Mouse (Mus musculus): ENCODE measurements around the gene Fam53a. TPM values are rescaled to one million over a fixed set of nuclear protein-coding genes. Genes with fewer than 3 reads are reported as not detected.

The Fam53a gene
- polyA plus RNA-seq, 1 experiment from 2014 or later, result 47.8 TPM

GRCm38 (mm10) chr5:33628820-33629300 is 575 bp downstream of the Fam53a start:
- Histone ChIP-seq H3K27ac (replicated peaks) (peak overlapping the region; percentile 92), H3K36me3 (no peaks in the 10 kb centered on the region)
- ATAC-seq (replicated peaks), result no peak

DNA sequence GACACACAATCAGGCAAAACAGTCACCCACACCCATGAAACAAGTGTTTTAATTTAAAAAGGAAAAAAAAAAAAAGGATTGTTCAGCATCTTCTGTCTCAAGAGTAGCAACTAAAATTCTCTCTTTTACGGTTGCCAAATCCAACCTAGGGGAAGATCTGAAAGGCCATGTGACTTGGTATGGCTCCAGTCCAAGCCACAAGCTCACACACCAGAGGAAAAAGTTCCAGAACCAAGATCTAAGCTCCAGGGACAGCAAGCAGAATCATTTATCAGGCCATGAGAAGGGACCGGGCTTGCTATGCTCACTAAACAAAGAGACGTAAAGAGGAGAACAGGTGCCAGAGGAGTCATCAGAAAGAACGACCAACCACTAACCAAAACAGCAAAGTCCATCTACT is 1.5 kb downstream of the Fam53a start:
- Histone ChIP-seq H3K4me2 (replicated peaks) (peak overlapping the region; percentile 78), H3K4me3 (peak overlapping the region; percentile 85), H3K27me3 (no peaks in the 10 kb centered on the region), H3K27ac (replicated peaks) (no peak overlapping the region), H3K9me3 (no peaks in the 10 kb centered on the region), H3K36me3 (no peaks in the 10 kb centered on the region), H3K4me1 (peaks cover 20% of the 10 kb centered on the region), H3K9ac (replicated peaks) (no peak overlapping the region; the same call in 1 of the 2 replicates)
- WGBS, result 40% methylated on average over 4 of the region's 4 CpGs
- no peak for ATAC-seq (replicated peaks)

More at GRCm38 (mm10) chr5:33628820-33629300, 575 bp downstream of the Fam53a start:
- Histone ChIP-seq H3K27me3 (no peaks in the 10 kb centered on the region), H3K4me3 (peak overlapping the region; percentile 85), H3K9ac (replicated peaks) (peak overlapping the region; percentile 75), H3K4me2 (replicated peaks) (peak overlapping the region; percentile 78), H3K9me3 (no peaks in the 10 kb centered on the region), H3K4me1 (peaks cover 20% of the 10 kb centered on the region)
- under 1% methylated on average over 24 of the region's 24 CpGs for WGBS

DNA sequence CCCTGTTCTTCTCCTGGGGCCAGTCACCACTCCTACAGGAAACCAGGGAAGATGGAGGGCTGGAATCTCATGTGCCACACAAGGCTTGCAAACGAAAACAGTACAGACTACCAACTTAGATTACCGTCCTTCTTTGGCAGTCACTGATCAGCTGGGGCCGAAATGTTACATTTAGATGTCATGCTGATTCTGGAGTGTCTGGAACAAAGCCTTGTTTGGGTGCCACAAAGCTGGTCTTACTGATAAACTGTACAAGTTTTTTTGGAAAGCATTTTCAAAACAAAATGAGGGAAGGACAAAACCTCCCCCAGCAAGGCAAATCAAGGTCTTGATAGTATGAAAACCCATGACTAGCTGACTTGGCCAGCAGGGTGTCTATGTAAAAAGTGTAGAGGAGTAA is 5.7 kb downstream of the Fam53a start:
- H3K4me3 ChIP-seq, result no peak overlapping the region
- H3K36me3 ChIP-seq, result no peaks in the 10 kb centered on the region
- ATAC-seq (replicated peaks), result no peak
- no peak overlapping the region for H3K4me2 ChIP-seq (replicated peaks)
- no peaks in the 10 kb centered on the region for H3K27me3 ChIP-seq
- H3K4me1 ChIP-seq, result peaks cover 11% of the 10 kb centered on the region
- H3K27ac ChIP-seq (replicated peaks), result no peak overlapping the region
- no peaks in the 10 kb centered on the region for H3K9me3 ChIP-seq
- WGBS, result 84% methylated on average over 3 of the region's 3 CpGs
- H3K9ac ChIP-seq (replicated peaks), result no peak overlapping the region

DNA sequence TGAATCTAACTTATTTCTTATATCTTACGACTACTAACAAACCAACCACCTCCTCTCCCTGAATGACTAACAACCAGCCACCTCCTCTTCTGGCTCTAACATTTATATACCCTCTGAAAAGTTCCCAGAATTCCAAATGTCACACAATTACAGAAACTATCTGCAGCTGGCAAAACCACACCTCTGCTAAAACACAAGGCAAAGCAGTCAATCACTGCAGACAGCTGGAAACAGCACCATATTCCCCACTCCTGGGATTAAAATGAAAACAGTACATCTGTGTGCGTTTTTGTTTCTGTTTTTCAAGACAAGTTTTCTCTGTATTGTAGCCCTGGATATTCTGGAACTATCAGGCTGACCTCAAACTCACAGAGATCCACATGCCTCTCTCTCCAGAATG is 6.8 kb downstream of the Fam53a start:
- Histone ChIP-seq H3K9me3 (no peaks in the 10 kb centered on the region), H3K27me3 (no peaks in the 10 kb centered on the region), H3K36me3 (no peaks in the 10 kb centered on the region), H3K4me3 (no peak overlapping the region), H3K9ac (replicated peaks) (no peak overlapping the region), H3K4me1 (no peaks in the 10 kb centered on the region), H3K27ac (replicated peaks) (no peak overlapping the region), H3K4me2 (replicated peaks) (no peak overlapping the region)
- WGBS, result 95% methylated on average over 2 of the region's 2 CpGs
- no peak for ATAC-seq (replicated peaks)

GRCm38 (mm10) chr5:33614391-33614790 is 15.0 kb downstream of the Fam53a start:
- no peak for ATAC-seq (replicated peaks)
- H3K4me1 ChIP-seq, result no peaks in the 10 kb centered on the region
- no peak overlapping the region for H3K4me3 ChIP-seq
- H3K4me2 ChIP-seq (replicated peaks), result no peak overlapping the region
- no peak overlapping the region for H3K9ac ChIP-seq (replicated peaks)
- H3K27ac ChIP-seq (replicated peaks), result no peak overlapping the region
- no peaks in the 10 kb centered on the region for H3K27me3 ChIP-seq
- 86% methylated on average over 6 of the region's 6 CpGs for WGBS
- peaks cover 10% of the 10 kb centered on the region; the same call in 1 of the 2 replicates for H3K36me3 ChIP-seq
- no peaks in the 10 kb centered on the region for H3K9me3 ChIP-seq

- Histone ChIP-seq H3K4me1 (no peaks in the 10 kb centered on the region), H3K36me3 (peaks cover 25% of the 10 kb centered on the region), H3K9ac (replicated peaks) (no peak overlapping the region), H3K27ac (replicated peaks) (no peak overlapping the region), H3K4me3 (no peak overlapping the region), H3K4me2 (replicated peaks) (no peak overlapping the region), H3K27me3 (no peaks in the 10 kb centered on the region), H3K9me3 (no peaks in the 10 kb centered on the region)
- no peak for ATAC-seq (replicated peaks)
- WGBS, result 90% methylated on average over 1 of the region's 1 CpGs
These were observed 17.6 kb downstream of the Fam53a start for GRCm38 (mm10) chr5:33611795-33612194.

DNA sequence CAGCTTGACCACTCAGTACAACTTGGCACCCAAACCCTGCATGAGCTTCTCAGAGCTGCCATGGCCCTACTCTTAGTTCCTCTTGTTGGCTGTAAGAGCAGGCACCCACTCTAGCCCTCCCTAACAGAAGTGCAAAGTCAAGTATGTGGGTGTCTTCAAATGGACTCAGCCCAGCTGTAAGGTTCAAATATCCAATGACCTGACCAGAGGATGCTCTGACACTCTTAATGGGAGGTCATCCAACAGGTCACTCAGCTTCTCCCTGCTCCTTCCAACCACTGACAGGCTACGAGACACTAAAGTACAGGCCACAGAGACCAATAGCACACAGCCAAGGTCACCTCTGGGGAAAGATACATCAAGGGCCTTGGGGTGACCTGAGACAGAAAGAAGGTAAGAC is 20.2 kb downstream of the Fam53a start:
- H3K9me3 ChIP-seq, result no peaks in the 10 kb centered on the region
- no peak overlapping the region for H3K27ac ChIP-seq (replicated peaks)
- no peak overlapping the region for H3K4me2 ChIP-seq (replicated peaks)
- H3K36me3 ChIP-seq, result peaks cover 23% of the 10 kb centered on the region
- 90% methylated on average over 1 of the region's 1 CpGs for WGBS
- ATAC-seq (replicated peaks), result no peak
- no peak overlapping the region for H3K9ac ChIP-seq (replicated peaks)
- H3K4me3 ChIP-seq, result no peak overlapping the region
- H3K27me3 ChIP-seq, result no peaks in the 10 kb centered on the region
- no peaks in the 10 kb centered on the region for H3K4me1 ChIP-seq

GRCm38 (mm10) chr5:33607434-33607833 is 22.0 kb downstream of the Fam53a start:
- Histone ChIP-seq H3K9ac (replicated peaks) (no peak overlapping the region), H3K36me3 (peaks cover 22% of the 10 kb centered on the region), H3K4me3 (no peak overlapping the region), H3K27me3 (no peaks in the 10 kb centered on the region), H3K27ac (replicated peaks) (no peak overlapping the region), H3K9me3 (no peaks in the 10 kb centered on the region), H3K4me2 (replicated peaks) (no peak overlapping the region), H3K4me1 (no peaks in the 10 kb centered on the region)
- 96% methylated on average over 15 of the region's 15 CpGs for whole genome bisulfite sequencing
- no peak for ATAC-seq (replicated peaks)

GRCm38 (mm10) chr5:33606631-33607030 is 22.8 kb downstream of the Fam53a start:
- Histone ChIP-seq H3K4me2 (replicated peaks) (no peak overlapping the region), H3K27ac (replicated peaks) (no peak overlapping the region), H3K4me3 (no peak overlapping the region), H3K9ac (replicated peaks) (no peak overlapping the region), H3K9me3 (no peaks in the 10 kb centered on the region), H3K36me3 (peaks cover 22% of the 10 kb centered on the region), H3K27me3 (no peaks in the 10 kb centered on the region), H3K4me1 (no peaks in the 10 kb centered on the region)
- ATAC-seq (replicated peaks), result no peak
- 77% methylated on average over 7 of the region's 7 CpGs for WGBS

- no peak for ATAC-seq (replicated peaks)
- no peak overlapping the region for H3K27ac ChIP-seq (replicated peaks)
These were observed 24.1 kb downstream of the Fam53a start for GRCm38 (mm10) chr5:33605314-33605713.

GRCm38 (mm10) chr5:33593620-33594019 is 35.8 kb downstream of the Fam53a start:
- WGBS, result 30% methylated on average over 2 of the region's 2 CpGs
- Histone ChIP-seq H3K27ac (replicated peaks) (no peak overlapping the region), H3K4me2 (replicated peaks) (no peak overlapping the region), H3K4me1 (no peaks in the 10 kb centered on the region), H3K36me3 (no peaks in the 10 kb centered on the region), H3K9me3 (no peaks in the 10 kb centered on the region), H3K4me3 (no peak overlapping the region), H3K27me3 (no peaks in the 10 kb centered on the region), H3K9ac (replicated peaks) (no peak overlapping the region)
- ATAC-seq (replicated peaks), result no peak

More at GRCm38 (mm10) chr5:33605314-33605713, 24.1 kb downstream of the Fam53a start:
- Histone ChIP-seq H3K4me2 (replicated peaks) (no peak overlapping the region), H3K27me3 (no peaks in the 10 kb centered on the region), H3K9me3 (no peaks in the 10 kb centered on the region), H3K4me1 (no peaks in the 10 kb centered on the region), H3K9ac (replicated peaks) (no peak overlapping the region), H3K4me3 (no peak overlapping the region), H3K36me3 (peaks cover 25% of the 10 kb centered on the region)
- WGBS, result 92% methylated on average over 5 of the region's 5 CpGs

- WGBS, result 72% methylated on average over 5 of the region's 5 CpGs
- Histone ChIP-seq H3K27ac (replicated peaks) (no peak overlapping the region), H3K36me3 (no peaks in the 10 kb centered on the region)
These were observed 40.1 kb downstream of the Fam53a start for GRCm38 (mm10) chr5:33589221-33589888.

GRCm38 (mm10) chr5:33588066-33588465 is 41.4 kb downstream of the Fam53a start:
- ATAC-seq (replicated peaks), result no peak
- no peaks in the 10 kb centered on the region for H3K36me3 ChIP-seq
- no peaks in the 10 kb centered on the region for H3K27me3 ChIP-seq
- no peak overlapping the region for H3K27ac ChIP-seq (replicated peaks)
- H3K4me2 ChIP-seq (replicated peaks), result no peak overlapping the region
- no peaks in the 10 kb centered on the region for H3K4me1 ChIP-seq
- H3K9ac ChIP-seq (replicated peaks), result no peak overlapping the region
- no peaks in the 10 kb centered on the region for H3K9me3 ChIP-seq
- WGBS, result 70% methylated on average over 3 of the region's 3 CpGs
- H3K4me3 ChIP-seq, result no peak overlapping the region

More at GRCm38 (mm10) chr5:33589221-33589888, 40.1 kb downstream of the Fam53a start:
- H3K9me3 ChIP-seq, result no peaks in the 10 kb centered on the region
- ATAC-seq (replicated peaks), result peak; percentile 67
- no peak overlapping the region for H3K4me3 ChIP-seq
- H3K4me1 ChIP-seq, result no peaks in the 10 kb centered on the region
- no peaks in the 10 kb centered on the region for H3K27me3 ChIP-seq
- no peak overlapping the region for H3K9ac ChIP-seq (replicated peaks)
- H3K4me2 ChIP-seq (replicated peaks), result no peak overlapping the region
